Mouse (Mus musculus) left cerebral cortex, postnatal 14 days (tissue): ENCODE measurements at regions not wholly inside any gene's neighbourhood (a gene's known extent, or its start where the extent isn't known, plus 50 kb on each side); places are given as distances from the start of the nearest gene placed in this dataset.

Source experiments
- DNase-seq, 2 experiments: peaks; one replicate each; pipeline ENCODE4 v3.0.0; 2021 to 2022; ENCODE audit warnings: low spot score in 2 of 2, mixed read lengths in 1 of 2
- intact Hi-C: fragments of 180-260 bp; cut with DNase I; formaldehyde crosslinking; loops from one replicate; pipeline ENCODE4 v1.15.1; 2025

DNA sequence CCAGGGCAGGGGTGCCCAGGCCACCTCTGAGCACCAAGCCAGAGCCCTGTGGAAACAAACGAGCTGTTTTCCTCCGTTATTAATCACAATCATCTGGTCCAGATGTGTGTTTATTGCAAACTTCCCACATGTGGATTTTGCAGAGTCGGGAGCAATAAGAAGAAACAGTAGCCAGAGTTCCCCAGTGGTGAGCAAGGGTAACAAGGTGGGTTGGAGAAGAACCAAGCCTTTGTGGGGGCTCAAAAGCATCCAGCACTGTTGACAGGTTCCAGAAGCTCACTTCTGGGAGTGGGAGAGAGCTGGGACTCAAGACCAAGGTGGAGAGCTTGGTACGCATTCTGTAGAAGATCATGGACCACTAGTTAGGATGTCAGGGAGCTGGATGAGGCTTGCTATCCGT lies 63.6 kb downstream of the Hif1an start:
- DNase-seq: no peak
- intact Hi-C loops: no loop called here

DNA sequence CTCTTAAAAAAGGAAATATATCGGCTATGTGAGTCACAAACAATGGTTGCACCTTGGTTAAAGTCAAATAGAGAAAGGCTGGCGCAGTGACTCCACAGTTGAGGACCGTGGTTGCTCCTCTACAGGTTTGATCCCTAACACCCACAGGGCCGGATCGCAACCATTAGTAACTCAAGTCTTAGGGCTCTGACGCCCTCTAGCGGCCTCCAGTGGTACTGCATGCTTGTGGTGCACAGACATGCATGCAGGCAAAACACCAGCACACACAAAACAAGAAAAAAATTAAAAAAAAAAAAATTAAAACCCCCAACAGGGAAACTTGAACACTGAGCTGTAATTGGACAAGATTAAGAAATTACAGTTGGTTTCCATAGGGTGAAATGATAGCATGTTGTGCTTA lies 67.1 kb downstream of the Hif1an start:
- intact Hi-C loops: no loop called here
- no peak for DNase-seq

DNA sequence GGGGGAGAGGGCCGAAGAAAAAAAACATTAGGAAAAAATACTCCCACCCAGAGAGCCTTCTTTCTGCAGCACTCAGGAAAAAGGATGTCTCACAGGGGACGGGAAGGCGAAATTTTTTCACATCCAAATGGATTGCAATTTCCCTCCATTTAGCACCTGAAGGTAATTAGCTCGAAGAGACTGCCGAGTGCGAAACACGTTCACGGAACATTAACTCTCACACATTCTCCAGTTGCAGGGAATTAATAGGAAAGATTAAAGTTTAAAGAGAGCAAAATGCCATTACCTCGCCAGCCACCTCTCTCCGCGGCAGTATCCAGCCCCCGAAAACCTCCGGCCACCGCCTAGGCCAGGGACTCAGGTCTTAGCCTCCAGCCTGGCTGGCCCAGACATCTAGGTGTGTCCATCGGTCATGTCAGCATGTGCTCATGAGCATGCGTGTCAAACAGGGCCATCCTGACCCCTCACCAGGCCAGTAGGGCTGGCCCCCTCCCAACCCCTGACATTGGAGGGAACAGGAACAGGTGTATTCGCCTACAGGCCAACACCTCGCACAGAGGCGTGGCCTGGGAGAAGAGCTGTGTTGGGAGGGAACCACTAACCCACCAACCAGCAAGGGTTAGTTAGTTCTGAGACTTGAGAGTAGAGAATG lies 68.8 kb downstream of the Hif1an start:
- intact Hi-C loops: no loop called here
- DNase-seq: no peak

DNA sequence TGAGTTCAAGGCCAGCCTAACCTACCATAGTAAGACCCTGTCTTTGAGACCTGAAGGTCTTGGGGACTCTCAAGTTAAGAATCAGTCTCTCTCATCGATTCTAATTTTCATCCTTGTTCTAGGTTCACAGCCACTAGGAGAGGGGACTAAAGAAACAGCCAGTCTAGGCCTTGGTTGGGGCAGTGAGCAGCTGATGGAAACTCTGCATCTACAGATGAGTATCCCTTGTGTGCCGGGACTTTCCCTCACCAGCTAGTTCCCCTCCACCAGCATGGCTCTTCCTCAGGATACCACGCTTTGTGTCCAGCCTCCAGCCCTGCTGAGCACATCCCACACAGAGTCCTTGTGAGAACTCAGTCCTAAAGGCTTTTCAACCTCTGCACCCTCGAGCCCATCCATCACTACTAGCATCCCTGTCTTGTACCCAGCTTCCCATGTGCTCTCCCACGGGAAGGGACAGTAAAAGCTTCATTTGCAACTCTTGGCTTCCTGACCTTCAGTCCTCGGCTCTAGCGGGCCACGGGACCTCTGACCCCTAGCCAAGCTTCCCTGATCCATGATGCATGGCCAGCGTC lies 74.6 kb downstream of the Hif1an start:
- intact Hi-C loops: no loop called here
- no peak for DNase-seq

DNA sequence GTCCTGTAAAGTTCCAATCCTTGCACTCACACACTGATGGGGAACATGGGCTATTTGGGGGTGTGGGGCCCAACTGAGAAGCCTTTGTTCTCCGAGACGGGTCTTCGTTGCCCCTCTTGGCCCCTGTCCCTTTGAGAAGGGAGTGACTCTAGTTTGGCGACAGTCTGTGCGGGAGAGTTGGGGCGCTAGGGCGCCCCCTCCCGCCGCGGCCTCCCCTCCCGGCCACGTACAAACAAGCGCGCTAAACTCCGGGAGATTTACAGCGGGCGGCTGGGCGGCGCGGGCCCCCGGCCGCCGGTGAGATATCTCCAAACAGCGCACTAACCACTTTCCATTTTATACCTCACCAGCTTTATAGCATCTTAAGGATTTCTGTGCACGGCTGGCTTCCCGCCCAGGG lies 77.4 kb downstream of the Hif1an start:
- intact Hi-C loops: no loop called here
- peak in 1 of 2 experiments; percentile 11 for DNase-seq

DNA sequence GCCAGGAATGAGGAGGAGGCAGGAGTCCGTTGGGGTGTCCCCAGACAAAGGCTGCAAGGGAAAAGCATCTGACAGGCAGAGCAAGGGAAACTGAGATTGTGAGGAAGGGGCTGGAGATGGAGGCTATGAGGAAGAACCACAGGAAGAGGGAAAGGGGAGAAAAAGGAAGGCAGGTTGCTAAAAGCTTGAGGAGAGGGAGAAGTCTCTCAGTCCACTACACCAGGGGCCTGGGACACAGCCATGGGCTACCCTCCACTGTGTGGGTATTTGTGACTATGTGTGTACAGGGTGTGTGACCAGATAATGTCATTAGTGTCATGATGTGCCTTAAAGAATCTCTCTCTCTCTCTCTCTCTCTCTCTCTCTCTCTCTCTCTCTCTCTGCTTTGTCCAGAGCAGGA lies 77.9 kb downstream of the Hif1an start:
- intact Hi-C loops: no loop called here
- DNase-seq: no peak

DNA sequence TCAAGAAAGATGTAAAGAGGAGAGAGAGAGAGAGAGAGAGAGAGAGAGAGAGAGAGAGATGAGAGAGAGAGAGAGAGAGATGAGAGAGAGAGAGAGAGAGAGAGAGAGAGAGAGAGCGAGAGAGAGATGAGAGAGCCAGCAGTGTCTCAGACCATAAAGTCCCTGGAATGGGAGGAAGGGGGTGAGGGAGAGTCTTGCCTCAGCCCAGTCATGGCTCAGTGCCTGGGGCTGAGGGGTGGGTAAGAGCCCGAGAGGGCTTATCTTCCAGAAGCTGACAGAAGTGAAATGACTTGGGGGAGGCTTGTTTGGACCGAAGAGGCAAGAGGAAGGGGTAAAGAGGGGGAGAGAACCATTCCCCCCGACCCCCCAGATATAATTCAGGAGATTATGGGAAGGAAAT lies 79.6 kb downstream of the Hif1an start:
- DNase-seq: no peak
- intact Hi-C loops: no loop called here

DNA sequence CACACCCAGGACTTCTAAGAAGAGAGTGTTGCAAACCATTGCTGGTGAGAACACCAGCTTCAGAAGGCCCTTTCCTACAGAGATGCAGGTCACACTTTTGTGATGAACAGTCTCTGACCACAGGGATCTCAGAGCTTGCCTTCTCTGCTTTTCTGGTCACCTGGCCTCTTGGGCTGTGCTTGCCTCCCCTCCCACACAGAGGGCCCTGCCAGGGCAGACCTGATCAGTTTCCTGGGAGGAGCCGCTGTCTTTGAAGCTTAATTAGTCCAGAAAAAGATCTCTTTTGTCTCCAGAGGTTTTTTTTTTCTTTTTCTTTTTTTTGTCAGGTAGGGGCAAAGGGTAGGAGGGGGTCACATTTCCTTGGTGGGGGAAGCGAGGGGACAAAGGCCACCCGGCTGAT lies 81.7 kb downstream of the Hif1an start:
- intact Hi-C loops: no loop called here
- DNase-seq: no peak

DNA sequence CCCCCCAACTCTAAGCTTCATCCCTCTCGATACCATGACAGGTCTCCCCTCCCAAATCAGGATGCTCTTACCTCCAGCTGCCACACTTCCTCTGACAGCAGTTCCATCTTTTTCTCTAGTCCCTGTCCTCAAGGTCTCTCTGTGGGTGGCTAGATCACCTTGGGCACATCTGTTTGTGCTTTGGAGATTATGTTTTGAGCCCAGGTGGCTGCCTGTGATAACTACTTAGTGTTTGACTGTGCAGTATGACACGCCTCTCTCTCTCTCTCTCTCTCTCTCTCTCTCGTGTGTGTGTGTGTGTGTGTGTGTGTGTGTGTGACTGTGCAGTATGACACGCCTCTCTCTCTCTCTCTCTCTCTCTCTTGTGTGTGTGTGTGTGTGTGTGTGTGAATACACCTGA lies 82.3 kb downstream of the Hif1an start:
- no peak for DNase-seq
- intact Hi-C loops: no loop called here

DNA sequence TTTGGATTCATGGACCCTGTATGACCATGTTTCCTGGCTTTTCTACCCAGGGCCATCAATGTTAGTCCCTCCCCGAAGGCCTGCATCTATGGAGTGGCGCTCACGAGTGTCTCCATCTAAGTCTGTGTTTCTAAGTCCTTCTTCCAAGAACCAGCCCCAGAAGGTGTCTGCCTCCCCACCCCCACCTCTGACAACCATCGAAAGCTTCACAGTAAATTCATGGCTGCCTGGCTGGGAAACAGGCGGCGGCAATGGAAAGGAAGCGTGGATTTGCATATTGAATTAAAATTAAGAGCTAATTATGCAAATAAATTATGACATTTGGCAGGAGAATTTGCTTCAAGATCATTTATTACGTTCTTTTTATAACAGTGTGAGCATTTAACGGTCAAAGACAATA lies 83.9 kb downstream of the Hif1an start:
- intact Hi-C loops: no loop called here
- no peak for DNase-seq

DNA sequence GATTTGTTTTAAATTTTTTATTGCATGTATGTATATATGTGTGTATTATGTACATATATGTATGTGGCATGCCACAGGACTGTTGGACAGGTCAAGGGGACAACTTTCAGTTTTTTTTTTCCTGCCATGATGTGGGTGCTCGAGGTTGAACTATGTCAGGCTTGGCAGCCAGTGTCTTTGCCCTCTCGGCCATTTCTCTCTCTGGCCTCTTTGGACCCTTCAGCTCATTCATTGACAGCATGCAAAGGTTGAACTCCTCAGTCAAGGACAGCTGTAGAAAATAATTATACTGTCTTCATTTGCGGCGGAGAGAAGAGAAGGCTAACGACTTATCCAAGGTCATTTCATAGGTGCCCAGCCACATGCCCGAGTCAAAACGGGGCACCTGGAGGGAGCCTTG lies 86.6 kb downstream of the Hif1an start:
- DNase-seq: no peak
- intact Hi-C loops: no loop called here

DNA sequence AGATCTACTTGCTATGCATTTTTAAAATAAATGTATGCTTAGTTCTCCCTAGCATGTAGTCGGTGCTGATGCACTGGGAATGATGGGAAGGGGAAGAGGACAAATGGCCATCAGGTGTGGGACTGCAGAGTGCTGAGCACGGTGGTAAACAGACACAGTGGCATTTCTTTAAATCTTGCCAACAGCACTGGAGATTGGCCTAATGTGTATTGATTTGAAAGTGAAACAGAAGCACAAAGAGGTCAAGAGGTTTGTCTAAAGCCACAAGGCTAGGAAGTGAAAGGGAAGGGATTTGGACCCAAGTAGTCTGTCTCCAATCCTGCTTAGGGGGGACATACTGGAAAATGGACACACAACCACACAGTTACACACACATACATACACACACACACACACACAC lies 88.2 kb downstream of the Hif1an start:
- intact Hi-C loops: no loop called here

DNA sequence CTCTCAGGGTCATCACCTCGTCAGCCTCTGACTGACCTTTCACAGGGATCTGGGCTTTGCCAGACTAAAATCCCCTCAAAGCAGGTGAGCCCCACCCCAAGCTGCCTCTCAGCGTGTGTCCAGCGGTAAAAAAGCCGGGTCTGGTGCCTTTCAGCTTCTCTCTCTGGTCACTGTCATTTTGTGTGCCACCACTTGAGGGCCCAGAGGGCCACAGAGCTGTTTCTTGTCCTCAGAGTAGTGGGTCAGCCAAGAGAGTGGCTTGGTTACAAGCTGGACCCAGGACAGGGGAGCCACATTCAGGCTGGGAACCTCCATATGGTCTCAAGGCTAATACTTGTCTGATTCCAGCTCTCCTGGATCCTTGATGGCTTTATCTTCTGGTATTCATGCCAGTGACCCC lies 89.0 kb downstream of the Hif1an start:
- no peak for DNase-seq
- intact Hi-C loops: no loop called here

More for the DNA sequence above, 88.2 kb downstream of the Hif1an start:
- DNase-seq: no peak

DNA sequence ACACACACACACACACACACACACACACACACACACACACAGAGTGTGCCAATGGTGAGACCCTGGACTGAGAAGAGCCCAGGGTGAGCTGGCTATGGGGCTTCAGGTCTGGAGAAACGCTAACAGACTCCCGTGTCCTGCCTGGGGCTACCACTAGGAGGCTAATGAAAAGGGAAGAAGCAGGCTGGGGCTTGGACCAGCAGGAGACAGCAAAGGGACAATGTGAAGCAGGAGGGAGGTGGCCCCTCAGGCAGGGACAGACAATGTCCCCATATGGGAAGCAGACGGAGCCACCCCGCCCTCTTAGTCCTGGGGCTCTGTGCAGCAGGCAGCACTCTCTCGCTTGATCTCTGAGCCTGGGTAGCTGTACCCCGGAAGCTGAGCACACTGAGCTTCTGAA lies 93.1 kb downstream of the Hif1an start:
- intact Hi-C loops: no loop called here

DNA sequence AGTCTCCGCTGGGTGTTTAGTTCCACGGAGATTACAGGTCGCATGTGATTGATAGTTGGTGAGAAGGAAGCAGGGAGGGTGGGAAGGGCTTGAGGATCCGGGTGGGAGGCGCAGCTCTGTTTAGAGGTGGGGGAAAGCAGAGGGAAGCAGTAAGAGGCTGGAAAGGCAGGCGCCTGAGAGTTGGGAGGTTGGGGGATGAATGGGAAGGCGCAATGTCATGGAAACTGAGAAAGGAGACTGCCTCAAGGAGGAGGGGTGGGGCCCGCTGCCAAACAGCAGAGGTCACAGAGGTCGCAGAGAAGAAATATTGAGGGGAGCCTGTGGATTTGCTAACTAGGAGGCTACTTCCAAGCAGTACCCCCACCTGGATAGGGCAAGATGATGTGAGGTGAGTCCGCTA lies 96.5 kb upstream of the Pax2 start:
- intact Hi-C loops: no loop called here
- no peak for DNase-seq

More for the DNA sequence above, 93.1 kb downstream of the Hif1an start:
- DNase-seq: peak in 1 of 2 experiments; percentile 30

DNA sequence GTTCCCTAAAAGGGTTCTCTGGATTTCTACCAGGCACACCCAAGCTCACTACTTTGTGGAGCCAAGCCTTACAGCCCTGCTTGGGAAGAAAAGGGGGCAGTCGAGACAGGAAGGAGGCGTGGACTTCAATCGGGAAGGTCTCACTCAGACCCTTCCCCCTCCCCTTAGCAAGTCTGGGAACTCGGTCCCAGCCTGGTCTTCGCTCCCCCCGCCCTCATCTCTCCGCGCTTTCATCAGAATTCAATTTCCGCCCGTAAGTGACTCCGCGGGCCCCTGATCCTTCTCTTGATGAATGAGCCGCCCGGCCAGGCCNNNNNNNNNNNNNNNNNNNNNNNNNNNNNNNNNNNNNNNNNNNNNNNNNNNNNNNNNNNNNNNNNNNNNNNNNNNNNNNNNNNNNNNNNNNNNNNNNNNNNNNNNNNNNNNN lies 86.3 kb upstream of the Pax2 start:
- no peak for DNase-seq
- intact Hi-C loops: loop anchor here (5.0 kb wide), 1 partner anchor 83 kb away; no protein-coding TSS in a partner anchor

DNA sequence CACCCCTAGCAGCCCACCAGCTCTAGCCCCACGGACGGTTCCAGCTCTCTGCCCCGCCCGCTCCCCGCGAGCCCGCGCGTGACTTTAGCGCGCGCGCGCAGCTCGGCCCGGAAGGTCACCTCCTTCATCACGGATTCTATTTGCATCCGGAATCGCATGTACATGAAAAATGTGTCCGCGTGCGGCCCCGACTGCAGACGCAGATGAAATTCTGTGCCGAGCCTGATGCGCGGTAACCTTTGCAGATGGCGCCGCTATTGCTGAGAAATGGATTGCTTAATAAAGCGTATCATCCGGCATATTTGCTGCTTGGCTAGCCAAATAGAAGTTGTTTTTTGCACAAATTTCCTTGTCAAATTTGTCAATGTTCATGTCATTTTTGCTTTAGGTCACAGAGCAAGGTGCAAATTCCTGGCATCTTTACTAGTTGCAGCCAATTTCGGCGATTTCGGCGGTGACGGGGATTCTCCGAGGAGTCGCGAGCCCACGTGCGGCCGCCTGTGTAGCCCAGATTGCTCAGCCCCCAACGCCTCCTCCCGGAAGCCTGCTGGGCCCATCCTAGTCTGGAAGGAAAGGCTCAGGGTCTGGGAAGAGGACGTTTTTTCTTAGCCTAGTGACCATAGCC lies 81.1 kb upstream of the Pax2 start:
- DNase-seq: peak in 1 of 2 experiments; percentile 10
- intact Hi-C loops: no loop called here

DNA sequence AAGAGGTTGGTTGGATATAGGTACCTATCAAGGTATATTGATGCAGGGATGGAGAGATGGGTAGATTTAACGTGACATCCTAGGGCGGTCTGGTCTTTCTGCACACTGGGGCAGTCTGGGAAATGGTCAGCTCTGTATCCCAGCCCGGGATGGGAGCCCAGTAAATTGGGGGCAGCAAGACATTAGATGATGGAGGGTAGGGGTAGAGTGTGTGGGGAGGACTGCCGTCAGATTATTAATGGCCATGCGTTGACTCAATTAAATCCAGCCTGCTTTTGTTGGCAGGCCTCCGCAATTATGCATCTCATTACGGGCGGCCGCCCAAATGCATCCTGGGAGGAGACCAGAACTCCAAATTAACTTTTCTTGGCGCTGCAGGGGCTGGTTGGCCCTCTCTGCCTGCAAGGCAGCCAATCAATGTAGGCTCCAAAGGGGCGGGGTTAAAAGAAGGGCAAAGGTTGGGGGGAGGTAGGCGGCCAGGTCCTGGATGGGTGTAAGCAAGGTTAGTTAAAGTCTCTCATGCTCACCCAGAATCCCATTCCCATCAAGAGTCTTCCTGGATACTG lies 79.2 kb upstream of the Pax2 start:
- intact Hi-C loops: no loop called here
- DNase-seq: no peak

DNA sequence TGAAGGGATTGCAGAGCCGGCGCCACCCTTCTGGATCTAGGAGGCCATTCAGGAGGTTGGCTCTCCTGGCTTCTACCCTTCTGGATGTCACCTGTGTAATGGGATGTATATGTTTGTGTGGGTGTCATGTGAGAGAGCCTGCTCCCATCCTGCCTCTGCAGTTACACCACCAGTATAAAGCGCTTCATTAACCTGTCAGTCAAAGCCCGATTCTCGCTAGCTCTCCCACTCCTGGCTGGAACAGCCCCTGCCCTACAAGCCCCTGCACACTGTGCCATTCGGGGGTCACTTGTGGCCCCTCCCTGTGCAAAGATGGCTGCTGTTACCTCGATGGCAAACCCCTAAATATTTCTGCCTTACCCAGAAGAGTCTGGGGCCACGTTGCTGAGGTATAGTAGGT lies 78.5 kb upstream of the Pax2 start:
- no peak for DNase-seq
- intact Hi-C loops: no loop called here

DNA sequence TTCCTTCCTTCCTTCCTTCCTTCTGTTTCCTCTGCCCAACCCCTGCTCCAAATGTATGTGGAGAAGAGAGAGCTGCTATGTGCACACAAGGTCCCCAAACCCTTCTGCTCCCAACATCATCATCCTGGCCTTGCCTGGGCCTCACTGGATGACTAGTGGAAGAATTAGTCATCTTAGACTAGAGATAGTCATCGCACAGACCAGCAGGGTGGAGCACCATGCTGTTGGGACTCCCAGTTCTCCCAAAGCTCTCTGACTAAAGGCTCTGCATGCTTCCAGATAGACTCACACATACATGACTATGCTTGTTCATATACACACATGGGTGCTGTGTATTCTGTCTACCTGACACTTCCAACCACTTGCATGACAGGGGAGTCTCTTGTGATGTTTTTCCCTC lies 77.2 kb upstream of the Pax2 start:
- intact Hi-C loops: no loop called here
- no peak for DNase-seq

DNA sequence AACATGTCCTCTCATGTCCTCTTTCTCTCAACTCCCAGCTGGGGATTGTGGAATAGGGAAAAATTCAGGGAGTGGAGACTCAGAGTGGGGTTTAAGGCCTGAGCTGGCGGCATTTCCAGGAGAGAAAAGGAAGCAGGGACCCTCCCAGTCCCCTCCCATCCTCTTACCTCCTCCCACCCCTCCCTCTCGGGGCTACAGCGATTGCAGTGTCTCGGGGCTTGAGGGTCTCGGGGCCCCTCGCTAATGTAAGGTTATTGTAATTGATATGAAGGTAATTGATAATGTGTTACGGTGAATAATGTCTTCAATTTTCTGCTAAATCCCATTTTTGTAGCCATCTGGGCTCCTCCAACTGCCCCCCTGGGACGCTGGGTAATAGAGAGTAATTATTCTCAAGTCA lies 74.2 kb upstream of the Pax2 start:
- no peak for DNase-seq
- intact Hi-C loops: loop anchor here (5.0 kb wide), 1 partner anchor 76 kb away; the partner anchor contains the start of gene Pax2
